Mouse (Mus musculus) hindbrain, embryonic 14.5 days (tissue): ENCODE data around the gene Cep170b. TPM values are rescaled to one million over a fixed set of nuclear protein-coding genes. Genes with fewer than 3 reads are reported as not detected.
A peak's percentile ranks its signal among the peaks of the same experiment; 100 is the strongest.

ENCODE experiments used
- ATAC-seq: fragments of 200-750 bp; cut with Nextera tagmentation; 2 replicates; pipeline ENCODE4 v1.8.0; 2017; ENCODE audit warnings: moderate number of reproducible peaks, mild to moderate bottlenecking, moderate TSS enrichment, moderate library complexity; ENCODE audit not compliant: low FRiP score
- DNase-seq: peaks from one replicate; pipeline ENCODE4 v3.0.0-alpha.2; 2015; ENCODE audit warnings: low spot score
- H3K27ac ChIP-seq: fragments of 300-500 bp; sonication (generic); 2 replicates; pipeline ENCODE4 v1.5.1; 2014; ENCODE audit warnings: mild to moderate bottlenecking, moderate library complexity
- H3K27me3 ChIP-seq: fragments of 300-500 bp; sonication (generic); 2 replicates; pipeline ENCODE4 v1.6.1; 2014; ENCODE audit warnings: mild to moderate bottlenecking, low read length, mixed read lengths; ENCODE audit not compliant: control insufficient read depth, insufficient read depth
- H3K36me3 ChIP-seq: fragments of 300-500 bp; sonication (generic); replicated peaks from 2 replicates; pipeline ENCODE4 v1.6.1; 2014; ENCODE audit not compliant: control insufficient read depth, insufficient read depth
- H3K4me1 ChIP-seq: fragments of 300-500 bp; sonication (generic); replicated peaks from 2 replicates; pipeline ENCODE4 v1.6.1; 2014; ENCODE audit warnings: antibody characterized with exemption, low read length, mixed read lengths; ENCODE audit not compliant: control insufficient read depth, insufficient read depth
- H3K4me2 ChIP-seq: fragments of 300-500 bp; sonication (generic); replicated peaks from 2 replicates; pipeline ENCODE4 v1.6.1; 2014; ENCODE audit warnings: mild to moderate bottlenecking, moderate library complexity
- H3K4me3 ChIP-seq: fragments of 300-500 bp; sonication (generic); replicated peaks from 2 replicates; pipeline ENCODE4 v1.5.1; 2014; ENCODE audit warnings: mild to moderate bottlenecking, low read length
- H3K9ac ChIP-seq: fragments of 300-500 bp; sonication (generic); 2 replicates; pipeline ENCODE4 v1.6.1; 2014
- H3K9me3 ChIP-seq: fragments of 300-500 bp; sonication (generic); 2 replicates; pipeline ENCODE4 v1.6.1; 2016; ENCODE audit warnings: low read length; ENCODE audit not compliant: control insufficient read depth
- WGBS: fragments of 180-500 bp; shearing (Covaris S2); extraction: QIAGEN DNeasy Blood & Tissue Kit; methylation state at CpG from one replicate; pipeline ENCODE4 v1.1.7; 2014; 5-methylcytosine and 5-hydroxymethylcytosine counted together
- polyA plus RNA-seq: library from polyadenylated mRNA; unstranded; fragments of >200 nt; fragmentation: Nextera tagmentation; extraction: Ambion mirVana; gene quantifications from 2 replicates; pipeline ENCODE4 v1.2.1, GENCODE M21; 2014

Cep170b gene
- polyA plus RNA-seq, 1 experiment from 2014 or later, result 41.9 TPM

GRCm38 (mm10) chr12:112742768-112743167 is 22.5 kb downstream of the Cep170b start:
- no peak overlapping the region for H3K4me2 ChIP-seq
- 69% methylated on average over 6 of the region's 6 CpGs for WGBS
- no peak overlapping the region for H3K9ac ChIP-seq
- DNase-seq (no peak), ATAC-seq (peak; percentile 3; the same call in 1 of the 2 replicates)
- no peaks in the 10 kb centered on the region for H3K27me3 ChIP-seq
- H3K9me3 ChIP-seq, result no peaks in the 10 kb centered on the region
- H3K27ac ChIP-seq, result peak overlapping the region; percentile 45; the same call in 1 of the 2 replicates
- H3K4me1 ChIP-seq, result peaks cover 10% of the 10 kb centered on the region; the same call in 1 of the 2 replicates
- H3K4me3 ChIP-seq, result no peak overlapping the region
- peaks cover 66% of the 10 kb centered on the region for H3K36me3 ChIP-seq

DNA sequence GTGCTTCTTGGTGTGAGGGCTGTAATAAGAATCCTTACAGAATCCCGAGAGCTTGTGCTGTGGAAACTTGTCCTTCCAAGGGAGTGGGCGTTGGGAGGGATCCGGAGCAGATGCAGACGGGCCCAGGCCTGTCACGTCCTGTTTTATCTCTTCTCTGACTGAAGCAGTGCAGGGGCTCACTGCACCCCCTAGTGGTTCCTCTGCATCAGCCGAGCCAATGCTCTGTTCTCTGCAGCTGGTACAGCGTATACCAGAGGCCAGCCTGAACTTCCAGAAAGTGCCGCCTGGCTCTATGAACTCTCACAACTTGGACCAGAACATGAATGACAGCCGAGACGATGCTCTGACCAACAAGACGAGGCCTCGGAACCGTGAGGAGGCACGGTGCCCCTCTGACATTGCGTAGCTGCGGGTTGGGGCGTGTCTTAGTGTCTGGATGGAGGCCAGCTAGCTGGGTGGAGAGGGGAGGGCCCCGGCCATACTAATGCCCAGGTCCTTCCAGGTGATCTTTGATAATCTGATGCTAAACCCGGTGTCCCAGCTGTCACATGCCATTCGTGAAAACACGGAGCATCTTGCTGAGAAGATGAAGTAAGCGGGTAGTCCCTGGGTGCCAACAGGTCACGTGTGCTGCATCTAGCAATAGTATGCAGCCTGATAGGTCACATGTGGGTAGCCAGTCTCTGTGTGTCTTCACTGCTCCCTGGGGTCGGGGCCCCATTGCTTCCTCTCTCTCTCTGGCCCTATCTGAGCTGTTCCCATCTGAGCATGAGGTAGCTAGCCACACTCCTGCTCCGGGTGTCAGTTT is 23.1 kb downstream of the Cep170b start:
- ATAC-seq (peak; percentile 53; the same call in 1 of the 2 replicates), DNase-seq (peak; percentile 71)
- WGBS, result 58% methylated on average over 25 of the region's 25 CpGs
- no peaks in the 10 kb centered on the region for H3K27me3 ChIP-seq
- peak overlapping the region; percentile 45; the same call in 1 of the 2 replicates for H3K27ac ChIP-seq
- no peak overlapping the region for H3K9ac ChIP-seq
- H3K9me3 ChIP-seq, result no peaks in the 10 kb centered on the region
- no peak overlapping the region for H3K4me3 ChIP-seq
- peaks cover 10% of the 10 kb centered on the region; the same call in 1 of the 2 replicates for H3K4me1 ChIP-seq
- no peak overlapping the region for H3K4me2 ChIP-seq
- peaks cover 60% of the 10 kb centered on the region for H3K36me3 ChIP-seq

DNA sequence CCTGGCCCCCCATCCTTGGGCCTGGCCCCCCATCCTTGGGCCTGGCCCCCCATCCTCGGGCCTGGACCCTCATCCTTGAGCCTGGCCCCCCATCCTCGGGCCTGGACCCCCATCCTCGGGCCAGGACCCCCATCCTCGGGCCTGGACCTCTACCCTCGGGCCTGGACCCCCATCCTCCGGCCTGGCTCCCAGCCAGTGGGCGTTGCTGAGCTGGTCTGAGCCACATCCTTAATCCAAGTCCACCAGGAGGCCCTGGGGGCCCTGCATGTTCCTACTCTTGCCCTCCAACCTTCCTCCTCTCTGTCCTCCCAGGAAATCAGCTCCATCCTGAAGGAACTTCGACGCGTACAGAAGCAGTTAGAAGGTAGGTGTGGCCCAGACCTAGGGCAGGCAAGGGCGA is 24.0 kb downstream of the Cep170b start:
- no peak for ATAC-seq
- peaks cover 10% of the 10 kb centered on the region; the same call in 1 of the 2 replicates for H3K4me1 ChIP-seq
- no peaks in the 10 kb centered on the region for H3K9me3 ChIP-seq
- DNase-seq, result no peak
- WGBS, result 87% methylated on average over 10 of the region's 11 CpGs
- H3K4me3 ChIP-seq, result no peak overlapping the region
- H3K4me2 ChIP-seq, result no peak overlapping the region
- H3K27ac ChIP-seq, result no peak overlapping the region
- H3K36me3 ChIP-seq, result peaks cover 52% of the 10 kb centered on the region
- no peak overlapping the region for H3K9ac ChIP-seq
- H3K27me3 ChIP-seq, result no peaks in the 10 kb centered on the region

DNA sequence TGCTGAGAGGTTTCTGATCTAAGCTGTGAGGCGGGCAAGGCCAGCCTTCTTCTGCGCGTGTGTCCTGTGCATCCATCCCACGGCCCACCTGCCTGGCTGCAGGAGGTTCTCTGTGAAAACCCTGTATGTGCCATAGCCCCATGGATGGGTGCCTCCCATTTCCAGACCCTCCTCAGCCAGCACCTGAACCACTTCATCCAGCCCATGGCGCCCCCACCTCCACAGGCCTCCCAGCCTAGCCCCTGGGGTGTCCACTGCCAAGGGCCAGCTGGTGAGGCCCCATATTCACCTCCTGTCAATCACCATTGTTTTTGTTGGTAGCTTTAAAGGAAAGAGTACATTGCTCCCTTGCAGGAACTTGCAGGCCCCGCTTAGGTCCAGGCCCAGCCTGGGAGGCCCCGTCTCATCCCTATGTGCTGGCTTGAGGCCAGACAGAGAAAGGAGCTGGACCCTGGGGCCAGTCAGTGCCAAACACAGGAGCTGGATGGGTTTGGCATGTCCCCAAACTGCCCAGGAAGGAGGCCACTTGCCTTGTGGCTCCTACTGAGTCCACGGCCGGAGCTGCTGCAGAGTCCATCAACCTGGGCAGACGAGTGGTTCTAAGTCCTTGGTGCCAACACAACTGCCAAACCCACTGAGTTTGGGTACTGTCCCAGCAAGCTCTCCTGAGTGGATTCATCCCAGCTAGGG is 24.8 kb downstream of the Cep170b start:
- Histone ChIP-seq H3K36me3 (peaks cover 44% of the 10 kb centered on the region), H3K4me3 (no peak overlapping the region), H3K9ac (no peak overlapping the region), H3K9me3 (no peaks in the 10 kb centered on the region), H3K27ac (no peak overlapping the region), H3K4me1 (peaks cover 13% of the 10 kb centered on the region; the same call in 1 of the 2 replicates), H3K4me2 (no peak overlapping the region), H3K27me3 (no peaks in the 10 kb centered on the region)
- WGBS, result 82% methylated on average over 10 of the region's 10 CpGs
- no peak for DNase-seq
- ATAC-seq, result no peak

GRCm38 (mm10) chr12:112745716-112746115 is 25.5 kb downstream of the Cep170b start:
- peaks cover 17% of the 10 kb centered on the region; the same call in 1 of the 2 replicates for H3K4me1 ChIP-seq
- H3K9ac ChIP-seq, result no peak overlapping the region
- H3K27ac ChIP-seq, result no peak overlapping the region
- H3K27me3 ChIP-seq, result no peaks in the 10 kb centered on the region
- no peak for ATAC-seq
- H3K4me2 ChIP-seq, result no peak overlapping the region
- H3K9me3 ChIP-seq, result no peaks in the 10 kb centered on the region
- peaks cover 37% of the 10 kb centered on the region for H3K36me3 ChIP-seq
- H3K4me3 ChIP-seq, result no peak overlapping the region
- DNase-seq, result no peak
- WGBS, result 89% methylated on average over 10 of the region's 10 CpGs

DNA sequence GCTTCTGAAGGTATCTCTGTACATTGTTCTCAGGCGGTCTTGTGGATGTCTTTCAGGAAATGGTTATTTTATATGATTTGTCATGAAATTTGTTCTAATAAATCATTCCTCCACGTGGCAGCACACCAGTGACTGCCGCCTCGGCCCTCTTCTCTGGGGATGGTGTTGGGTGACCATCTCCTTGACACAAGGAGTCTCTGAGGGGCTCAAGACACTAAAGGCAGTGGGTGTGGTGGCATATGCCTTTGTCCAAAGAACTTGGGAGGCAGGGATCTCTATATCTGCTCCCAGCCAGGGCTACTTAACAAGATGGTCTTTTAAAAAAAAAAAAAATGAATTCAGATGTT is 26.2 kb downstream of the Cep170b start:
- DNase-seq (no peak), ATAC-seq (peak; percentile 9; the same call in 1 of the 2 replicates)
- Histone ChIP-seq H3K9ac (no peak overlapping the region), H3K4me3 (no peak overlapping the region), H3K27me3 (no peaks in the 10 kb centered on the region), H3K36me3 (peaks cover 31% of the 10 kb centered on the region), H3K27ac (0 out of 2 replicates have a peak overlapping the region, but pooled peaks have one; percentile 16), H3K4me2 (no peak overlapping the region), H3K9me3 (no peaks in the 10 kb centered on the region), H3K4me1 (peaks cover 17% of the 10 kb centered on the region; the same call in 1 of the 2 replicates)
- 67% methylated on average over 4 of the region's 4 CpGs for WGBS

- DNase-seq (peak; percentile 83), ATAC-seq (peak; percentile 51)
- 20% methylated on average over 10 of the region's 10 CpGs for WGBS
- Histone ChIP-seq H3K4me1 (peaks cover 17% of the 10 kb centered on the region; the same call in 1 of the 2 replicates), H3K4me3 (no peak overlapping the region), H3K27ac (peak overlapping the region; percentile 73), H3K9ac (peak overlapping the region; percentile 28), H3K27me3 (no peaks in the 10 kb centered on the region), H3K4me2 (peak overlapping the region; percentile 0; the same call in 1 of the 2 replicates), H3K9me3 (no peaks in the 10 kb centered on the region), H3K36me3 (peaks cover 28% of the 10 kb centered on the region)
Measured at GRCm38 (mm10) chr12:112746808-112747605, 26.8 kb downstream of the Cep170b start.

- peak; percentile 10; the same call in 1 of the 2 replicates for ATAC-seq
- Histone ChIP-seq H3K27me3 (no peaks in the 10 kb centered on the region), H3K9me3 (no peaks in the 10 kb centered on the region), H3K27ac (peak overlapping the region; percentile 73), H3K36me3 (peaks cover 23% of the 10 kb centered on the region), H3K9ac (peak overlapping the region; percentile 28), H3K4me3 (no peak overlapping the region), H3K4me2 (peak overlapping the region; percentile 0; the same call in 1 of the 2 replicates), H3K4me1 (peaks cover 17% of the 10 kb centered on the region; the same call in 1 of the 2 replicates)
- WGBS, result 64% methylated on average over 8 of the region's 8 CpGs
- no peak for DNase-seq
Measured at GRCm38 (mm10) chr12:112747606-112747970, 27.3 kb downstream of the Cep170b start.
